Mouse (Mus musculus) 416B (cell line): Measurements from ENCODE around the gene Maob.

Experiments
- DNase-seq: peaks from one replicate; pipeline ENCODE4 v3.0.0; 2011; ENCODE audit warnings: low read depth

The Maob gene

DNA sequence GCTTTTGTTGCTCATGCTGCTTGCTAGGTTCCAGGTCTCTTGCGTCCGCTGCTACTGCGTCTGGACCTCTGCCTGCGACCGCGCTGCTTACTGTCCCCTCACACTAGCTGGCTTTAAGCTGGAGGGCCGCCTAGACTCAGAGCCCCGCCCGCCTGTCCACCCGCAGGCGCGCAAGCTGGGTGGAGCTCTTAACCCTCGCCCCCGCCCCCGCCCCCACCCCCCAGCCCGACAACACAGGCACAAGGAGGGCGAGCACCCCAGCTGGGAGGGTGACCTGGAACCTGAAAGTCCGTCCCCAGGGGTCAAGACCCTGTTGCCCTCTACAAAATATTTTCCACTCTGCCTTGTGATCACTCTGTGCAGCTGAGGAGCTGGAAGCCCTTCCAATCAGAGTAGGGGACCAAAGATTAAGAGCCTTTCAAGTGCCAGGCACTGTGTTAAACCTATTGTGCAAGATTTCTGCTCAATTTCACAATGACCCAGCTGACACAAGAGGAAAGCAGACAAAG, at the start of gene Maob:
Maob (minus strand) TSS at position 106 of the 509 bp plus-strand sequence.
- no peak for DNase-seq

DNA sequence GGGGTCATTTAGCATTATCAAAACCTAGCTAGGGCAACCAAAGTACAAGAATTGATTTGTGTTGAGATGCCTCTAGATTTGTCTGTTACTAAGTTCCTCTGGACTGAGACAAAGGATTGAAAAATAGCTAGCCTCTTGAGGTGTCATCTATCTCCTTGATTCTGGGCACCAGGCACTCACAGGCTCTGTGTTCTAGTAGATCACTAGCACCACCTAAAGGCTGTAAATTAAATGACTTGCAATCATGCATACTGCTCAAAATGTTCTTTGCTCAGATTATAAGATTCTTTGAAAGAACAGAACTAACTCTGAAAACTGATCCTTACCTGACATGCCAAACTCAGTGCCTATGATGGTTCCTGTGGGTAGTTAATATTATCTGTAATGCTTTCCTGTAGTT, 43.1 kb upstream of the Maob start:
- peak; percentile 26 for DNase-seq

DNA sequence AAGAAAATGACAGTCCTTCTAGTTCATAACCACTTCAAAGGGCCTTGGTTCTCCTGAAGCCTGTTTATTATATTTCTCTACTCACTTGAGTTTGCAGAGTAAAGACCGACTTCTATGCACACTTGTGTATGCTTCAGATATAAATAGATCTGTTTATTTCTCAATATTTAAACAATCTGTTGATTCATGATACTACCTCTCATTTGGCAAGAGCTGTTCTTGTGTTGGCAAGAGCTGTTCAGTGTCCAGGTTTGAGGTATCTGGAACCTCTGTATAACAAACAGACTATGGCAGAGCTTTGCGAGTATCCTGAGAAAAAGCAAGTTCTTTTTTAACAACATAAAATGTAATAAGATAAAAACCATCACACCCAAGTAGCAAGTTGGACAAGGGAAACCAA, 28.9 kb upstream of the Maob start:
- no peak for DNase-seq

DNA sequence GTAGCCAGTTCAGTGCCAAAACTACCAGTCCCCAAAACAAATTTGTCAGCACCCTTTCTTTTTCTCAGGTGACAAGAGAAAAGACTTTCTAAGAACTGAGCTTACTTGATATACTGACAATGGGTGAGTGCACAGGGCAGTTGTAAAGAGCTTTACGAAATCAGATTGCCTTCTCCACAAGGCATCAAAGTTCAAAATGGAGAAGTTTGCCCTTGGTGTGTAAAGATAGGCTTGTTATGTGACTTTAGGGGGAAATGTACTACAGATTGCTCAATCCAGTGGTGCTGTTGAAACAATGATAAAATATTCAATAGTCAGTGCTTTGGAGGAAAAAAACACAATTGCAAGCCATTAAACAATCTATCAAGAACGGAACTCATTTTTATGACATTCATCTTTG, 24.3 kb upstream of the Maob start:
- no peak for DNase-seq

DNA sequence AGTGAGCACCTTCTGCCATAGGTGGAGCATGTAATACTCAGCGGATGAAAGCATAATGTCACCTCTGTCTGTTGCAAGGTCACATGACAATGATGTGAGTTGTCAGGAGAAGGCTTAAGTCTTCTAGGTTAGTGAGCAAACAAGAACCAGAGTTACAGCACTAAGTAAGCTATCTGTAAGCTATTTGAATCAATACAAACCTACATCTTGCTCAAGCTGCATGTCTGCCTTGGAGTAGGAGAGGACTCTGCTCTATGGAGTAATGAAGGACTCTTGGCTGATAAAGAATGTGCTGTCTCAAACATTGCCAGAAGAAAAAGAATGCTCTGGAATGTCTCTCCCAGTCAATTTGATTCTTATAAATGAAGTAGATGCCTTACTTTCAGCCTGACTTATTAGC, 20.1 kb upstream of the Maob start:
- DNase-seq: no peak

DNA sequence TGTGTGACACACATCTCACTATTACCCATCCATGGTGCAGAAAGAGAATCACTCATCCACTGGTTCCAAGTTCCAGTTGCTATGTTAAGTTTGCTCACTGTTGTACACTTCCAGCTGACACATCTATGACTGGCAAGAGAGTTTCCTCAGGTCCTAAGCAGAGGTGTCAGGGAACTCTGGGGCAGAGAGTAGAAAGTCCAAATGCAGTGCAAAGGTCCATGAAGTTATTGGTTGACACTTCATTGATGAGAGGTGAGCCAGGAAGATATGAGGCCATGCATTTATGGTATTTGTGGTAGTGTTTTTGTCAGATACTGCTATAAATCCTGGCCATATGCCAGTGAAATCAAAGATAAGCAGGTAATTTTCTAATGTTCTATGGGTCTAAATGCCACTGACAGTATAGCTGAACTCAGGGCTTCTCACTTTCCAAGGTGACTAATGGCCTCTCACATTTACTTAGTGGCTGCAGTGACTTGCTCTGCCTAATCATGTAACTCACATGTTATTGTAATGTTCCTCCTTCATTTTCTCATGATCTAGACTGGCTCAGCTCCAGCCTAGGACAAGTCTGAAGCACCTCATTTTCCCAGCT, 19.4 kb upstream of the Maob start:
- DNase-seq: no peak

DNA sequence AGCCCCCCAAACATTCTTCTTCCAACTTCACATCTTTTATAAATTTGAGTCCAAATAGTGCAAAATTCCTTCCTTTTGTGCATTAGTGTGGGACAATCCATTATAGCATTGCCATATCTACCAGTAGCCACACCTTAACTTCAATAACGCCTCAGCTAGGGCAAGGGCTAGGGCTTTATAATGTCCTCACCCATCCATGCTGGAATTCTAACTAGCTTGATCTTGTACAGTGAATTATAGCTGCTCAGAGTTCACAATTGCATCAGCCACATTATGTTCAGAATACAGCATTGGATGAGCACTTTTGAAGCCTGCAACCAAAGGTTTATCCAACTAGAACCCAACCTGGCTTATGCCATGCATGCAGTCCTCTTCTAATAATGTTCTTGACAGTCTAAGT, 8.9 kb upstream of the Maob start:
- no peak for DNase-seq

DNA sequence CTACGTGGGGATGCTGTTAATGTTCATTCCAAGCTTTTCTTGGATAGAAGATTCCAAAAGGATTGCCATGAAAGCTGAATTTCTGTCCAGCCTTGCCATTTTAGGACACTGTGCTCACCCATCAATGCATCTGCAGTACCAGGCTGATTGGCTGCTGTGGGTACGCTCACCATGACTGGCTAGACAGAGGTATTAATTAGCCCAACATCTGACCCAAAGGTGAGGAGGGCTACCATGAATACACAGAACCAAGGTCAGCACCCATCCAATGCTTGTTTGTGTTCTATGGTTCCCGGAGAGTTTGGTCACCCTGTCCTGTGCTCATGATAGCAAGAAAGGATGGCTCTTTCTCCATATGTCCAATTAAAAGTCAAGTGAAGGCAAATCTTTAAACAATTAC, 1.2 kb downstream of the Maob start:
- DNase-seq: no peak

DNA sequence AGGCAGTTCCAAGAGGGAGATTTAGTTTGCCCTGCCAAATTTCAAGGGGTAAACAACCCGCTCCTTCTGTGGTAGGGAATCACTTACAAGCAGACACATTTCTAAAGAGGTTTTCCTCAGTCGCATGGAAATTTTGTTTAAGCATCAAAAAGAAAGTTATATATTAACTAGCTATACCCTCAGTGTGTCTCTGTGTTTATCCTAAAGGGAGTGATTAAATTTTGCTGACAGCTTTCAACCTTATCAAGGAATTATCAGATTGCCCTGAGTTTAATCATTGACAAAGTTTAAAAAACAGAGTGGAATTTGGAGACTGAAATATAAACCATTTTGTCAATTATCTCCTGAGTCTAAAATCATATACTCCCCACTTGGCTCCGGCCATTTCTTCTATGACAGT, 5.1 kb downstream of the Maob start:
- no peak for DNase-seq

DNA sequence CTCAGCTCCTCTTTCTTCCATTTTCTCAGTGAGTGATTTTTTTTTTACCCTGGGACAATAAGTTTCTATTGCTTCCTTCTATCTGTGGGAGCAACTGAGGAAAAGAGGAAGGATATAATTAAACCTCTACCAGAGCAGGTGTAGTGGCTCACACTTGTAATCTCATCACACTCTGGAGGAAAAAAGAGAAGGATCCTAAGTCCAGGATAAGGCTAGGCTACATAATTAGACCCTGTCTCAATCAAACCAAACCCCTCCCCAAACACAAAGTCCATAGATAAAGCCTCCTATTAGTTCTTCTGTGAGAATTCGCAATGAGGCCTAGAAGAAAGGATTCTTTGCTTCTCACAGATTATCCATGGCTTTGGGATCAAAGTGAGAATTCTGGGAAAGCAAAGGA, 49.7 kb downstream of the Maob start:
- no peak for DNase-seq

DNA sequence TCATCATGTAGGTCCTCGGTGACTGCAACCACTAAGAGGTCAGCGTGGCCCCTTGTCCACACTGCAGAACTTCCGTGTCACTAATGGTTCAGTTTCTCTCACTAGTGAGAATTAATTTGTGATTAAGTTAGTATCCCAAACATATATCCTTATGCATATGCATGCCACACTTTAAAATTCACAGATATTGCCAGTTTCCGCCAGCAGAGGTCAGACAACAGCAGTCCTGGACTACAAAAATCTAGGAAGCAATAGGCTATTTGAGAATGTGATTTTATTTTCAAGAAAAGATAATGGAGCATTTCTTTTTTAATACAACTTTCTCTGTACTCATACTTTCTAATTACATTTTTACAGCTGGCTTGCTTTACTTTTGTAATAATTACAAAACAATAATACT, 51.0 kb downstream of the Maob start:
- peak; percentile 4 for DNase-seq

DNA sequence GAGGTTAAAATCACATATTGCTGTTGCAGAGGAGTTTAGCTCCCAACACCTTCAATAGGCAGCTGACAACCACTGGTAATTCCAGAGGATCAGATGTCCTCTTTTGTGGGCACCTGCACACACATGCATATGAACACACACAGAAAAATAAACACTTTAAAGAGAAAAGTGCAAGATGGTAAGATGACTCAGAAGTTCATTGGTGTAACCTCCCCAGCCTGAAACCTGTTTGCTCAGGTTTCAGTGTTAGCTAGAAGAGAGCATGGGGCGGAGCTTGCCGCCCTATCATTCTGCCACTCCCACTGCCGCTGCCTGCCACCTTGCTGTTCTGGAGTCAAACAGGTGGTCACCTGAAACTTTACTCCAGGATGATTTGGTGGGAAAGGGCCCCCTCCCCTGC, 55.7 kb downstream of the Maob start:
- DNase-seq: no peak

DNA sequence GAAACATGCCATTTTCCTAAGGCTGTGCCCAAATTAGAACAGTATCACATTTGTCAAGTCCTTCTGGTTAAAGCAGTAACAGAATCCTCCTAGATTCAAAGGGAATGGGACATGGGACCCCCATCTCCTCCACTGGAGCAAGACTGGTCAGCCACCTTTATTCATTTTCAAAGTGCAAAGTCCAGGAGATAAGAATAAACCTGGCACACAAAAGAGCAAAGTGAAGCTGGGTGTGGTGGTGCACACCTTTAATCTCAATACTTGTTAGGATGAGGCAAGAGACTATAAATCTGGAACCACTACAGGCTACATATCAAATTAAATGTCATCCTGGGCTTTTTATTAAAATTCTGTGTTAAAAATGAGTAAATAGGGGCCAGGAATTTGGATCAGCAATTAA, 62.4 kb downstream of the Maob start:
- DNase-seq: no peak

DNA sequence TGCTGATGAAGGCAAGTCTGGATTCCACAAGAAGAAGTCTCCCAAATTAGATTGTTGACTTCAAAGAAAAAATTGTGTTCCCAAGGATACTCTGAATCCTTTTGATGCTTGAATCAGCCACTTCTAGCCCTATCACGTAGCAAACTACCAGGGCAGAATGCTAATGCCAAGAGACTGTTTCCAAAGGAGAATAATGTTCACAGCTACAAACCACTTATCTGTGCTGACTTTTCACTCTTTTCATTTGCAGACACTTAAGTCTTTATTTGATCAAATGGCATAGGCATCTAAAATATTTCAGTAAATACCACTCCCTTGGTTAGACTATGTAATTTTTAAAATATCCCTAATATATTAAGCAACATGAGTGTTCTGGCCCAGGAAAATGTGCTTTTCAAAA, 68.2 kb downstream of the Maob start:
- no peak for DNase-seq

DNA sequence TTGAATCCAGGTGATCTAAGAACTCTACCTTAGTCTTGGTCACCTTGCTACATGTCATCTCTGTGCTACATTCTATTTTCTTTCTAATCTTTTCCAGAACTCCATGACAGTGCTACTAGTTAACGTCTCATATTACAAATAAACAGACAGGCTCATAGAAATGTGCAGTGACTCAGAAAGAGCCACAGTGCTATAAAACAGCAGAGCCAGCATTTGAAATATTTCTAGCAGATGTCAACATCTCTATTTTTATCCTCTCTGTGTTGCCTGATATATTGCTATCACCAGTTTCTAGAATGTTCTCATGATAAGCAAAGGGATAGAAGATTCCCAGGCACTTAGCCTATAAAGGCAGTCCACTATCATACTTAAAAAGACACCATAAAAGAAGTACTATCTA, 103.1 kb downstream of the Maob start:
- DNase-seq: no peak

DNA sequence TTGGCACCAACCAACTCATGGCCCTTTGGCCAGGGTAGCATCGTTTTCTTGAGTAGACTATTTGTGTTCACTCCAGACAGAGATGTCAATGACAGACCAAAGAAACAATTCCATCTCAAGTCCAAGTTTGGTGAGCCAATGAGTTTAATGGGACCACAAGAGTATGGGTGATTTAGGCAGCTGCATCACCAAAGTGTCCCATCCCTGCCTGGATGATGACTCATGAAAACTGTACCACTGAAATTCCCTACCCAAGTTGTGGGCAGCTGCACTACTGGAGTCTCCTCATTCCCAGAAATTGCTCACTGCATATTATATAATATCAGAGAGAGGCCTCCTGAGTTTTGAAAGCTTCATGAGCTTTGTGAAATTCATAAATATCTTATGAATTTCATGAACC, 111.1 kb downstream of the Maob start:
- DNase-seq: no peak
